Mouse (Mus musculus): ENCODE measurements around the gene Wbp11. TPM values are rescaled to one million over a fixed set of nuclear protein-coding genes. Genes with fewer than 3 reads are reported as not detected.

The Wbp11 gene
- total RNA-seq, 1 experiment from 2014 or later: 101 TPM

GRCm38 (mm10) chr6:136845706-136846480 lies 17.9 kb upstream of the Wbp11 start:
- no peak for ATAC-seq (replicated peaks; ENCODE audit: low read depth, poor library complexity, severe bottlenecking)

- no peak for ATAC-seq (replicated peaks; ENCODE audit: low read depth, poor library complexity, severe bottlenecking)
These were observed 16.9 kb upstream of the Wbp11 start for GRCm38 (mm10) chr6:136844903-136845302.

GRCm38 (mm10) chr6:136837323-136837722 lies 9.3 kb upstream of the Wbp11 start:
- no peak for ATAC-seq (replicated peaks; ENCODE audit: low read depth, poor library complexity, severe bottlenecking)

- ATAC-seq (replicated peaks; ENCODE audit: low read depth, poor library complexity, severe bottlenecking): no peak
These were observed 7.3 kb upstream of the Wbp11 start, which contains the start of gene Smco3 for GRCm38 (mm10) chr6:136835352-136835751. TSS of gene Smco3 (minus strand) at chr6:136835452.

GRCm38 (mm10) chr6:136831712-136832111 lies 3.7 kb upstream of the Wbp11 start:
- 0 out of 2 replicates have a peak, but pooled peaks have one; percentile 14 for ATAC-seq (replicated peaks; ENCODE audit: low read depth, poor library complexity, severe bottlenecking)

- no peak for ATAC-seq (replicated peaks; ENCODE audit: low read depth, poor library complexity, severe bottlenecking)
These were observed 648 bp upstream of the Wbp11 start for GRCm38 (mm10) chr6:136828681-136829080.

- ATAC-seq (replicated peaks; ENCODE audit: low read depth, poor library complexity, severe bottlenecking): no peak; the same call in 1 of the 2 replicates
These were observed 535 bp downstream of the Wbp11 start, which contains the start of gene BC049715 for GRCm38 (mm10) chr6:136827516-136827880. TSS of gene BC049715 (plus strand) at chr6:136827626.

- ATAC-seq (replicated peaks; ENCODE audit: low read depth, poor library complexity, severe bottlenecking): no peak
These were observed 917 bp downstream of the Wbp11 start for GRCm38 (mm10) chr6:136827116-136827515.

GRCm38 (mm10) chr6:136824987-136825386 lies 3.0 kb downstream of the Wbp11 start:
- ATAC-seq (replicated peaks; ENCODE audit: low read depth, poor library complexity, severe bottlenecking): no peak

GRCm38 (mm10) chr6:136821086-136821485 lies 6.9 kb downstream of the Wbp11 start:
- no peak for ATAC-seq (replicated peaks; ENCODE audit: low read depth, poor library complexity, severe bottlenecking)

GRCm38 (mm10) chr6:136820381-136820780 lies 7.7 kb downstream of the Wbp11 start:
- ATAC-seq (replicated peaks; ENCODE audit: low read depth, poor library complexity, severe bottlenecking): no peak

GRCm38 (mm10) chr6:136817549-136817948 lies 10.5 kb downstream of the Wbp11 start:
- no peak for ATAC-seq (replicated peaks; ENCODE audit: low read depth, poor library complexity, severe bottlenecking)

GRCm38 (mm10) chr6:136816826-136817225 lies 11.2 kb downstream of the Wbp11 start:
- ATAC-seq (replicated peaks; ENCODE audit: low read depth, poor library complexity, severe bottlenecking): no peak

- 0 out of 2 replicates have a peak, but pooled peaks have one; percentile 24 for ATAC-seq (replicated peaks; ENCODE audit: low read depth, poor library complexity, severe bottlenecking)
These were observed 12.7 kb downstream of the Wbp11 start for GRCm38 (mm10) chr6:136815381-136815780.

- ATAC-seq (replicated peaks; ENCODE audit: low read depth, poor library complexity, severe bottlenecking): no peak
These were observed 14.9 kb downstream of the Wbp11 start for GRCm38 (mm10) chr6:136813117-136813516.

GRCm38 (mm10) chr6:136811196-136811595 lies 16.8 kb downstream of the Wbp11 start:
- no peak for ATAC-seq (replicated peaks; ENCODE audit: low read depth, poor library complexity, severe bottlenecking)

- no peak for ATAC-seq (replicated peaks; ENCODE audit: low read depth, poor library complexity, severe bottlenecking)
These were observed 18.4 kb downstream of the Wbp11 start for GRCm38 (mm10) chr6:136809673-136810072.

- ATAC-seq (replicated peaks; ENCODE audit: low read depth, poor library complexity, severe bottlenecking): peak; percentile 40
These were observed 19.0 kb downstream of the Wbp11 start for GRCm38 (mm10) chr6:136809077-136809476.

- 0 out of 2 replicates have a peak, but pooled peaks have one; percentile 4 for ATAC-seq (replicated peaks; ENCODE audit: low read depth, poor library complexity, severe bottlenecking)
These were observed 19.4 kb downstream of the Wbp11 start for GRCm38 (mm10) chr6:136808631-136809046.

- ATAC-seq (replicated peaks; ENCODE audit: low read depth, poor library complexity, severe bottlenecking): peak; percentile 57
These were observed 20.0 kb downstream of the Wbp11 start, which contains the start of gene H2afj for GRCm38 (mm10) chr6:136808014-136808417. TSS of gene H2afj (plus strand) at chr6:136808244.

- no peak for ATAC-seq (replicated peaks; ENCODE audit: low read depth, poor library complexity, severe bottlenecking)
These were observed 20.5 kb downstream of the Wbp11 start for GRCm38 (mm10) chr6:136807395-136808013.
